Mouse (Mus musculus): Measurements from ENCODE around the gene Slc35f4.
A peak's percentile ranks its signal among the peaks of the same experiment; 100 is the strongest.
"Not testable (repeated sequence)": the region's sequence is repeated elsewhere in the genome, so short reads cannot be mapped to it uniquely, and the experiment has no call there.

Slc35f4 gene

DNA sequence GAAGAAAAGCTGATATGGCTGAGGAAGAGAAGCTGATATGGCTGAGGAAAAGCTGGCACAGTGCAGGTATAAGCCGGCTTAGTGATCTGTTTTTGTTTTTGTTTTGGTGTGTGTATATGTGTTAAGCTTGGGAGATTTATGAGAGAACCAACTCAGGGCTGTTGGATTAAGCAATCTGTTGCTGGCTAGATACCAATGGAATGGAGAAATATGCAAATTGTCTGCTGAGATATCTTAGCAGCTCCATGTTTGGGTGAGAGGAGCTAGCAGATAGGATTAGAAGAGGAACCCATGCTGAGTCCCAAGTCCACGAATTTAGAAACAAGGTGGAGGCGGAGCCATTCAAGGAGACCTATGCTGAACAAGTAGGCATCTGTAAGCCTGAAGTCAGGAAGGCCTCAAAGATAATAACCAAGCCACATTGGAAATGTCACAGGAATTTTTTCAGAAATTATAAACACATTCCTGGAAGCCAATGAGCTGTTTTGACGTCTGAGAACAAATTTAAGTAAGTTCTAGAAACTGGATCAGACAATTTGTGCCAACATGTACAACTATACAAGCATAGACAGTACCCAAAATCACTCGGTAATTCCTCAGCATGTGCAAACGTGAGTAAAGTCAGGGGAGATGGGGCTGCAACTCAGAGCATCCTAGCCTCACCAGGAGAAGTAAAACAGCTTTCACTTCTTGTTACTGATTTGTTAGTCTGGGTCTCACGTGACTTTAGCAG is 177.5 kb downstream of the Slc35f4 start:
- DNase-seq = peak; percentile 6

DNA sequence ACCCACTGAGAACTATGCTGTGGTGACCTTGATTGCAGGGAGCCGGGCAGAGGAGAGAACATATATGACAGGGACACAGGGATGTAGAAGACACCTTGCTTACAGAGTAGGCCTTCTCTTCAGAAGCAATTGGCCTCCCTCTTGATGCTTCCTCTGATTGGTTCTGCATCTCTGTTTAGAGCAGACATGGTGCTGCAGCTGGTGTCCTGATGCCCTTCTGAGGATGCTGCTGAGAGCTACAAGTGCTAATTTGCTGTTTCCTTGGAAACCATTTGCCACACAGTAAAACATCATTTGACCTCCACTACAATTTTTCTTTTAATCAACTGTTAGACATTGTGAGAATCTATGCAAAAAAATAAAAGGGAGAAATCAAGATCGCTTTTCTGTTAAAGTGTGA is 180.0 kb downstream of the Slc35f4 start:
- no peak for DNase-seq

- no peak for DNase-seq
Observed at GRCm38 (mm10) chr14:49337011-49337410, 188.8 kb downstream of the Slc35f4 start.

DNA sequence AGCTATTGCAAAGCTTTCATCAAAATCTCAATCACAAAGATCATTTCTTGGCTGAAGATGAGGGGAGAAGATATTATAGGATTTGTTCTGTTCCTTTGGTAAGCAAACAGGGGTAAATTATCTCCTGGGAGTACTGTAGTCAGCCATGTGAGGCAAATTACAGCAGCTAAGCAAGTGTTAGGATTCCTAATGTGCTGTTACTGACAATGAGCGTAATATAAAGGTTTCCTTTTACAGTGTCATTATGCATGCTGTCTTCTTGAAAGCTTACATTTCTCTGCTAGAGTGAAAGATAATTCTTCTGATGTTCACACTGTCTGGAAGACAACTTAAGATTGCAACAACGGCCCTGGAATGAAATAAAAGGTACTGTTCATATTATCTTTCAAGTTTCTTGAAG is 192.0 kb downstream of the Slc35f4 start:
- no peak for DNase-seq

- no peak for DNase-seq
Observed at GRCm38 (mm10) chr14:49316493-49316894, 209.4 kb downstream of the Slc35f4 start.

DNA sequence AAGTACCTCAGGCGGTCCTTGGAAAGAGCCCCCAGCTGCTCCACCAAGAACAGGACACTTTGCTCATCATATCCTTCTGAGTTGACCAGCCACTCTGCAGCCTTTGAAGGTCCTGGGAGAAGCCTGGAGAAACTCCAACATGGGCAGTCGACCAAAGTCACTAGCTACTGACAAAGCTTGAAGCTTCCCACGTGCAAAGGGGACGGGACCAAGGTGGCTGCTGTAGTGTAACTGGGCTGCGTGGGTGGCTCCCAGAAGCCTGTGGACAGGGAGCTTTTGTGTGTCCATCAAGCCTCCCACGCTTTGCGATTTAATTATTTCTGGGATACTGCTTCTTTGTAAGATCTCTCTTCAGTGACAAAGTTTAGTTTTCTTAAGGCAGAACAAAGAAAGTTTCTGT is 211.9 kb downstream of the Slc35f4 start:
- DNase-seq = no peak

- no peak for DNase-seq
Observed at GRCm38 (mm10) chr14:49313376-49313775, 212.5 kb downstream of the Slc35f4 start.

GRCm38 (mm10) chr14:49311548-49311947 is 214.3 kb downstream of the Slc35f4 start:
- DNase-seq = no peak

DNA sequence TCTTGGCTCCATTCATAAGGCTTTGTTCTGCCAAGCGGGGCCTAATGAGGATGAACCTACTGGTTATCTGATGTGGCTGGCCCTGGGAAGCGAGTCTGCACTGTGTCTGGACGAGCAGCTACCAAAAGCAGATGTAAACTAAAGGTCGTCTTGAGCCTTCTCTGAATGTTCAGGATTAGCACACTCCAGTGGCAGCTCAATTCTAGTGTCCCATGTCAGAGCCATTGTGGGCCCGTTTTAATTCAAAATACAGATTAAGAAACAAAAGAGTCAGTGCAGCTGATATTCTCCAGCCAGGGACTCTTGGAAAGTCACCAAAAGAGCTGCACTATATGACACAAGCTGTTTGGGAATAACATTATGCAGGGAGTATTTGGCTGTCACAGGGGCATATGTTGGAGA is 214.8 kb downstream of the Slc35f4 start:
- DNase-seq = no peak

- no peak for DNase-seq
Observed at GRCm38 (mm10) chr14:49309670-49310069, 216.2 kb downstream of the Slc35f4 start.

GRCm38 (mm10) chr14:49308591-49308990 is 217.3 kb downstream of the Slc35f4 start:
- DNase-seq = no peak

DNA sequence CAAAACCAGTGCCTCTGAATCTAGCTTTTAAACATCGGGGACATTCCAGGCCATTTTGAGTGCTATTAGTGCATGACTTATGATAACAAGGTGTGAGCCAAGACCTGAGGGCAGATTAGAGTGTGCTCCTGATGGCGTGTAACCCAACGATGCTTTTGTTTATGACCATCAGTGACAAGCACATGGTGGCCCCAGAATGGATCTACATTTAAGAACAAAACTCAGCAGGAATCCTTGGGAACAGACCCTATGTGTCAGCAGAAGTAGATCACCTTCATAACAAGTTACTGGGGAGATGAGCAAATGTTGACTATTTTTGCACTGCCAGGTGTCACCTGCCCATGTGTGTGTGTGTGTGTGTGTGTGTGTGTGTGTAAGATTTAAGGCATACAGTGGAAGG is 218.0 kb downstream of the Slc35f4 start:
- DNase-seq = no peak

DNA sequence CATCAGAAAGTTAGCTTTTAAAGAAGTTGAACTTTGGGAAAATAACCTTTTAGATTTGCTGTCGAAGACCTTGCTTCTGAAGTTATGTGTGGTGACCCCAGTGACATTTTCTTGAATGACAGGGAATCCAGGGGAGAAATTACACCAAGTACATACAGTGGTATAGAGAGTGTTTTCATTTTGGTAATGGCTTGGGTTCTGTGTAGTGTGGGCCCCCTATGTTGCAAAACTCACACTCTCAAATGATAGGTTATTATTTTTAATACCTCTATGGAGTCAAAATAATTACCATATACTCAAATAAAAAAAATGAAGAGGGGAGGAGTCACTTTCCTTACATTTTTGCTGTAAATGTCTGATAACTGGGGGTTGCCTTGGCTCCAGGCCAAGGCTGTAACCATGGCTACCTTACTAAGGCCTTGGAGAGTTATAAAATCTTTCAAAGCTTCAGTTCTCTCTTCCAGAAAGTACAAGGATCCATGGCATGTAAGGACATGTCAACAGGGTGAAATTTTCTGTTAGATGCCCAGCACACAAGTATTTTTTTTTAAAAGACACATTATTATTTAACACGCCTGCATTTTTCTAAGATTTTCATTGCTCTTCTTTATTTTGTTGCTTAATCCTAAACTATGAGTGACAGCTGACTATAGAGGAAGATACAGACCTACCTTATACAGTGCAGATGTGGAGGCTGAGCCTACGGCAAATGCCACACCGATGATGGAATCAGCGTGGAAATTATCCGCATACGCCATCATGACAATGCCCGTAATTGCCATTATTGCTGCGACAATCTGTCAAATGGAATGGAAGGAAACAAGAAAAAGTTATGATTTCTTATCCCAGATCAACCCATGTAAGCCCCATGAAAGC is 220.1 kb downstream of the Slc35f4 start:
- no peak for DNase-seq

- no peak for DNase-seq
Observed at GRCm38 (mm10) chr14:49302271-49302857, 223.5 kb downstream of the Slc35f4 start.

DNA sequence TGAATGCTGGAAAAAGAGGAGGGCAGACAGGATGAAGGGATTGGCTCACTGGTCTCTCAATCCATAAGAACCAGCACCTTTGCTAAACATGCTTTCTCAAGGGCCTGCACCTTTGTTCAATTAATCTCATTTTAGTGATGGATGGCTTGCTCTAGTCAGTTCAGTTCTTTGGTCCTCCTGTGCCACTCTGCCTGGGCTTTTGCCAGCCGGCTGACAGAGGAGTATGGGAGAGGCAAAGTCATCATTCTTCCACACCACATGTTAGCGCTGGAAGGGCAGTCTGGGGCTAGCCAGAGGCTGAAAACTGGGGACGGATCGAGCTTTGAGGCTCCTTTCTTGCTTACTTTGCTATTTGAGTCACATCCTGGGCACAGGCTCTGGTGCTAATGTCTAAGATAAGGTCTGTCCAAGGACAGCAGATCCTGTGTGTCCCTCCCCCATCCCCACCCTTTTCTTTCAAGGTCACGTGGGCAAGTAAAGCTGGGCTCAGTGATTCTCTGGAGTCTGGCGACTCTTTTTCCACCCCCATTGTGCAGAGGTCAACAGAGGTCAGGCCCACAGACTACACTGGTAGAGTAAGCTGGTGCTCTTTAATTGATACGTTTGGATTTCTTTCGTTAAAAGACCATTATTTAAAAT is 224.7 kb downstream of the Slc35f4 start:
- DNase-seq = no peak

GRCm38 (mm10) chr14:49300326-49300725 is 225.5 kb downstream of the Slc35f4 start:
- DNase-seq = no peak

DNA sequence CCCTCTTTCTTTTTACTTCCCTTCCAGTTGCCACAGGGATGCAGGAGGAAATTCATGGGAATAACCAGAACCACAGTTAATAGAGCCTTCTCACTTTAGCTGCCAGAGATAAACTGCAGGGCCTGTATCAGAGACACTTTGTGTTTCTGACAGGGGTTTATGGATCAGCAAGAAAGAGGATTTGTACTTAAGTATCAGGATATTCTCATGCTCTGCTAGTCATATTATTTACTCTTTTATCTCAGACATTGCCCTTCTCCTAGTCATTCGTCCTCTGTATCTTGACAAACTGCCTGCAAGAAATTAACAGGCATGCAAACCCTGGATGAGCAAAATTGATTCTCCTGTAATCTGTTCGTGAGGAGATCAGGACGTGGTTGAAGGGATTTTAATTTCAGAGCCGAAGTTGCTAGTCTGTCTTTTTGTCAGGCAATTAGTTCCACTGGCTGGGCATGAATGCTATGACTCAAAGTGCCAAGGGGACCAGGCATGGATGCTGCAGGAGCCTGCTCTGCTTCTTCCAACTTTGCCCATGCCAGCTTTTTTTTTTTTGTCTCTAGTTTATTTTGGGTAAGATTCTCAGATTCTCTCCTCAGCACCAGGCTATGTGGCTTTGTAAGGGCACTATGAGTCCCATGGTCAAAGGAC is 231.9 kb downstream of the Slc35f4 start:
- no peak for DNase-seq

DNA sequence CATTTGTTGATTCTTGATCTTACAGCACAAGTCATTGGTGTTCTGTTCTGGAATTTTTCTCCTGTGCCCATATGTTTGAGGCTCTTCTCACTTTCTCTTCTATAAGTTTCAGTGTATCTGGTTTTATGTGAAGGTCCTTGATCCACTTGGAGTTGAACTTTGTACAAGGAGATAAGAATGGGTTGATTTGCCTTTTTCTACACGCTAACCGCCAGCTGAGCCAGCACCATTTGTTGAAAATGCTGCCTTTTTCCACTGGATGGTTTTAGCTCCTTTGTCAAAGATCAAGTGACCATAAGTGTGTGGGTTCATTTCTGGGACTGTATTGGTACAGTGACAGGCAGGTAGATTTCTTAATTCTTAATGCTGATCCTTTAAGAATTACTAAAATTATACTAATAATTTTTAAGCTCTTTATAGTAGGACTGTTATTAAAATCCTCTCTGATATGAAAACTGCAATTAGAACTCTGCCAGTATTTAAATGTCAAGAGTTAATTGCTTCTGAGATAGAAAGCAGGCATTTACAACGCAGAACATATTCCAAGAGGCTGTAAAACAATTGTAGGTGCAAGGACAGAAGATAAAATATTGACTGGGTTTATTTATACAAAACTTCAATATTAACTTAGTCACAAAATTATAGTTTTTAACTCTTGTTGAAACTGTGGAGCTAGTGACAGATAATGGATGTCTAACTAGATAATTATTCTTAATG is 235.7 kb downstream of the Slc35f4 start:
- no peak for DNase-seq

- DNase-seq = peak; percentile 35
Observed at GRCm38 (mm10) chr14:49283784-49284655, 241.8 kb downstream of the Slc35f4 start.

GRCm38 (mm10) chr14:49278880-49279279 is 247.0 kb downstream of the Slc35f4 start:
- no peak for DNase-seq

DNA sequence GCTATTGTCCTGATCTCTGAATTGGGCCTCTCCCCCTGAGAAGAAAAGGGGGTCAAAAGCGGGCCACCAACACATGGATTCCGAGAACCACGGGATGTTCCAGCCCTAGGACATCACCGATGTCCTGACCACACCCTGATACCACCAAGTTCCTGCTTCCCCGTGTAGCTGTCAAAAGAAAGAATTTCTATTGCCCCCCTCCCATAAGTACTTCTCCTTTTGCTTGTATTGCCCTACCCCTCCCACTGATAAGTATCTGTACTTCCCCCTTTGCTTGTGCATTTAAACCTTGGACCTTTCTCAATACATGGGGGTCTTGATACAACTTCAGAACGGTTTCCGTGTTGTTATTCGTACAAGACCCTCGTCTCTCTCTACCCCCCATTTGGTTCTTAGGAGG is 247.4 kb downstream of the Slc35f4 start:
- DNase-seq = not testable (repeated sequence)

All from right cerebral cortex, postnatal 25 days (tissue).